Mouse (Mus musculus) heart, postnatal 0 days (tissue): ENCODE measurements around the gene Atp2c2. TPM values are rescaled to one million over a fixed set of nuclear protein-coding genes. Genes with fewer than 3 reads are reported as not detected.

Experiments used
- ATAC-seq: fragments of 200-750 bp; cut with Nextera tagmentation; 2 replicates; pipeline ENCODE4 v1.8.0; 2017; ENCODE audit warnings: low read depth, moderate number of reproducible peaks, moderate library complexity; ENCODE audit not compliant: insufficient read depth
- DNase-seq: peaks from one replicate; pipeline ENCODE4 v3.0.0-alpha.2; 2016; ENCODE audit warnings: low spot score
- H3K27ac ChIP-seq: fragments of 300-500 bp; sonication (generic); 2 replicates; pipeline ENCODE4 v1.5.1; 2014; ENCODE audit warnings: low read depth, mild to moderate bottlenecking
- H3K27me3 ChIP-seq: fragments of 300-500 bp; sonication (generic); 2 replicates; pipeline ENCODE4 v1.6.1; 2014; ENCODE audit warnings: low read length, mixed read lengths; ENCODE audit not compliant: control insufficient read depth, insufficient read depth
- H3K36me3 ChIP-seq: fragments of 300-500 bp; sonication (generic); replicated peaks from 2 replicates; pipeline ENCODE4 v1.6.1; 2014; ENCODE audit warnings: low read length, mixed read lengths; ENCODE audit not compliant: control insufficient read depth, insufficient read depth
- H3K4me1 ChIP-seq: fragments of 300-500 bp; sonication (generic); 2 replicates; pipeline ENCODE4 v1.6.1; 2014; ENCODE audit warnings: antibody characterized with exemption; ENCODE audit not compliant: control insufficient read depth, insufficient read depth
- H3K4me2 ChIP-seq: fragments of 300-500 bp; sonication (generic); 2 replicates; pipeline ENCODE4 v1.6.1; 2014; ENCODE audit warnings: low read depth, mild to moderate bottlenecking, low read length, moderate library complexity
- H3K4me3 ChIP-seq: fragments of 300-500 bp; sonication (generic); 2 replicates; pipeline ENCODE4 v1.5.1; 2014; ENCODE audit warnings: low read depth, low read length
- H3K9ac ChIP-seq: fragments of 300-500 bp; sonication (generic); replicated peaks from 2 replicates; pipeline ENCODE4 v1.6.1; 2014; ENCODE audit warnings: low read depth, low read length, mixed read lengths
- H3K9me3 ChIP-seq: fragments of 300-500 bp; sonication (generic); replicated peaks from 2 replicates; pipeline ENCODE4 v1.6.1; 2016; ENCODE audit warnings: low read length; ENCODE audit not compliant: control insufficient read depth
- CTCF ChIP-seq: IDR thresholded peaks from 2 replicates; pipeline ENCODE4 v1.5.1; 2016; ENCODE audit warnings: antibody characterized with exemption, control low read depth, low read depth
- EP300 ChIP-seq: IDR thresholded peaks from 2 replicates; pipeline ENCODE4 v1.6.1; 2016; ENCODE audit warnings: antibody characterized with exemption, low read depth
- WGBS: fragments of 180-500 bp; shearing (Covaris S2); extraction: QIAGEN DNeasy Blood & Tissue Kit; methylation state at CpG from one replicate; pipeline ENCODE4 v1.1.7; 2014; 5-methylcytosine and 5-hydroxymethylcytosine counted together
- polyA plus RNA-seq: library from polyadenylated mRNA; unstranded; fragments of >200 nt; fragmentation: Nextera tagmentation; extraction: Ambion mirVana; gene quantifications from 2 replicates; pipeline ENCODE4 v1.2.1, GENCODE M21; 2015
- total RNA-seq: library from RNA; depleted of rRNA; stranded (reverse); fragments of >200 nt; gene quantifications from 2 replicates; pipeline ENCODE4 v1.2.3, GENCODE M21; 2014; ENCODE audit warnings: low replicate concordance

The Atp2c2 gene
- total and polyA plus RNA-seq, 2 experiments from 2014 or later = 0.12 TPM; not detected in 1

DNA sequence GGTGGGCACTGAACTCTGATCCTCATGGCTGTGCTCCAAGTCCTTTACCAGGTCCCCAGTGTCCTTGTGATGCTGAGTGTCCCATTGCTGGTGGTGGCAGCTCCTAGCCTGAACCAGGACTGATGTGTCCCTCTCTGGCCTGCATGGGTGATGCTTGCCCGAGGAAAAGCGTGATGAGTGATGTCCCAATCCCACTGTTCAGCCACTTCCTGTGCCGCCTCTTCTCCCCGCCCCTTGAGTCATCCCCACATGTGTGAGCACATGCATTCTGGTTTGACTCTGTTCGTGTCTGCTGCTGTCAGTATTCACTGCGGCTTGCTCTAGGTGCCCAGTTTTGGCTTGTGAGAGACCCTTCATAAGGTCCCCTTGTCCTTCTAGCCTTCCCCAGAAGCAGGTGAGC, 12.4 kb downstream of the Atp2c2 start:
- Histone ChIP-seq H3K9ac (no peak overlapping the region), H3K36me3 (no peaks in the 10 kb centered on the region), H3K4me2 (no peak overlapping the region), H3K9me3 (no peaks in the 10 kb centered on the region), H3K27ac (no peak overlapping the region), H3K4me1 (no peaks in the 10 kb centered on the region; the same call in 1 of the 2 replicates), H3K4me3 (no peak overlapping the region), H3K27me3 (no peaks in the 10 kb centered on the region)
- 57% methylated on average over 6 of the region's 6 CpGs for WGBS
- DNase-seq = no peak
- ATAC-seq = no peak
- no peak for TF ChIP-seq CTCF
- no peak for TF ChIP-seq EP300

DNA sequence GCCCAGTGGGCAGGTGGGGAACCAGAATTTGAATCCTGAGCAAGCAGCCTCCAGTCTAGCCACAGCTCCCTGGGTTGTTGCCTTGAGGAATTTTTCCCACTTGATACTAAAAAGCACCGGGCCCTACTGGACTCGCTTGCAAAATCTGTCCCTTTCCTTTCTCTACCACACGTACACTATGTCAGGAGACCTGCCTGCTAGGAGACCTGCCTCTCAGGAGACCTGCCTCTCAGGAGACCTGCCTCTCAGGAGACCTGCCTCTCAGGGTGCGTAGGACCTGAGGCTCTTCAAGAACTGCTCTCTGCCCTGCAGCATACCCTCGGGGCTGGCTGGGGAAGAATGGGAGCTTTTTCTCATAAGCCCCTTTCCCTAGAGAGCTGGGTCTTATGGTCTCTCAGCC, 13.6 kb downstream of the Atp2c2 start:
- no peak overlapping the region for H3K4me3 ChIP-seq
- no peak overlapping the region for H3K27ac ChIP-seq
- H3K4me2 ChIP-seq = no peak overlapping the region
- no peaks in the 10 kb centered on the region for H3K9me3 ChIP-seq
- H3K9ac ChIP-seq = no peak overlapping the region
- no peak for DNase-seq
- ATAC-seq = no peak
- H3K27me3 ChIP-seq = no peaks in the 10 kb centered on the region
- no peaks in the 10 kb centered on the region; the same call in 1 of the 2 replicates for H3K4me1 ChIP-seq
- 84% methylated on average over 5 of the region's 5 CpGs for WGBS
- H3K36me3 ChIP-seq = no peaks in the 10 kb centered on the region
- TF ChIP-seq CTCF = no peak
- TF ChIP-seq EP300 = no peak

DNA sequence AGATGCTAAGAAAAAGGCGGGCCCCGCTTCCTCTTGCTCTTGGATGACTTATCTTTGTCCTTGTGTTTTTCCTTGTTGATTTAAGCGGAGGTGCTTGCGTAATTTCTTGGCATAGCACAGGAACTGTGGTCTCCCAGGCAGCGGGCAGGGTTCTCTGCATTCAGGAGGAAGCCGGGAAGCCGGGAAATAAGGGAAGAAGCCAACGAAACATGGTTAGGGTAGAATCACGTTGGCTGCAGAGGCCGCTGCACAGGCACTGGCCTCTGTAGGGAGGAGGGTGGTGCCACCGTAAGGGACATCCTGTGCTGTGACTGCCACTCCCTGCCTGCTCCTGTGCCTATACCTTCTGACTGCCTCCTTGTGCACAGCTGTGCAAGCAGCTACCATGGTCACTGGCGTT, 15.4 kb downstream of the Atp2c2 start:
- H3K4me1 ChIP-seq = peaks cover 4% of the 10 kb centered on the region; the same call in 1 of the 2 replicates
- H3K9ac ChIP-seq = no peak overlapping the region
- H3K27ac ChIP-seq = peak overlapping the region; percentile 37; the same call in 1 of the 2 replicates
- no peaks in the 10 kb centered on the region for H3K27me3 ChIP-seq
- TF ChIP-seq EP300 (no peak), CTCF (no peak)
- 40% methylated on average over 12 of the region's 12 CpGs for WGBS
- H3K9me3 ChIP-seq = no peaks in the 10 kb centered on the region
- H3K4me3 ChIP-seq = no peak overlapping the region
- H3K4me2 ChIP-seq = peak overlapping the region; percentile 7; the same call in 1 of the 2 replicates
- DNase-seq (peak; percentile 49), ATAC-seq (peak; percentile 44; the same call in 1 of the 2 replicates)
- no peaks in the 10 kb centered on the region for H3K36me3 ChIP-seq

DNA sequence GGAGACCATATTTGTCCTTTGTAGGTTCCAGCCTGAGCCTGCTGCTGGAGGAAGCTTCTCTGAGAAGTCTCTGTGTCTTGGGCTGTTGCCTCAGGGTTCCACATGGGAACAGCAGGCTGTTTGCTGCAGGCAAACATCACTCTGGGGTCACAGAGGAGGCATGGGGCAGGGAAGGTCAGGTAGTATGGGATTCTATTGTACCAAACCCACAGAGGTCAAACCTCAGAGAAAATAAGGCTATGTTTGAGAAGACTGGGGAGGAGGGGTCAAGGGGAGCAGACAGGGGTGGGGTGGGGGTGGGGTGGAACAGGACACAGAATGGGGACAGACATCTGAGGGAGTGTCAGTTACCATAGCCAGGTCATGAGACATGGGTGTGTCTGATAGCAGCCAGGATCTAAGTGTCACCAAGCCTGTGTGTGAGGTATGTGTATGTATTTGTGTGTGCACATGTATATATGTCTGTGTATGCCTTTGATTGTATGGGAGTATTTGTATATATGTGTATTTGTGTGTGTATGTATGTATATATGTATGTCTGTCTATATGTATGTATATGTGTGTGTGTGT, 17.0 kb downstream of the Atp2c2 start:
- Histone ChIP-seq H3K27me3 (no peaks in the 10 kb centered on the region), H3K4me1 (peaks cover 4% of the 10 kb centered on the region; the same call in 1 of the 2 replicates), H3K4me2 (no peak overlapping the region), H3K36me3 (no peaks in the 10 kb centered on the region), H3K27ac (no peak overlapping the region), H3K4me3 (no peak overlapping the region), H3K9me3 (no peaks in the 10 kb centered on the region), H3K9ac (no peak overlapping the region)
- TF ChIP-seq EP300 = no peak
- no peak for TF ChIP-seq CTCF
- no peak for ATAC-seq
- DNase-seq = no peak

DNA sequence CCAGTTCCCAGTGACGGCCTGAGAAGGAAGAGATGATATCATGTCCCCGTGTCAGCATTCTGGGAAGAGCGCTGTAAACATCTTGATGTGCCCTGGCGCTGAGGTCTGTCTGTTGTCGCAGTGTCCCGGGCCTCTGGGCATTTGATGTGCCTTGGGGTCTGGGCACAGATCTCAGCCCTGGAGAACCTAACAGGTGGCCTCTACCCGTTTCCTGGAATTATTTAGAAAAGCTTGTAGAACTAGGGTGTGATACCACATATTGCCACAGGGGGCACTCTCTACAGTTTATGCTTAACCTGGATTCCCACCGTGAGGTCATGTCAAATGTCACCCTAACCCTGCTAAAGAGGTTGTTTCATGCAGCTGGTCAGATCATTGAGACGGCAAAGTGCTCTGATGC, 18.0 kb downstream of the Atp2c2 start:
- TF ChIP-seq CTCF = peak; percentile 56
- TF ChIP-seq EP300 = no peak
- WGBS = 61% methylated on average over 9 of the region's 9 CpGs
- Histone ChIP-seq H3K27me3 (no peaks in the 10 kb centered on the region), H3K4me3 (no peak overlapping the region), H3K9me3 (no peaks in the 10 kb centered on the region), H3K9ac (no peak overlapping the region), H3K4me1 (peaks cover 4% of the 10 kb centered on the region; the same call in 1 of the 2 replicates), H3K27ac (no peak overlapping the region), H3K36me3 (no peaks in the 10 kb centered on the region), H3K4me2 (no peak overlapping the region)
- no peak for DNase-seq
- ATAC-seq = no peak

DNA sequence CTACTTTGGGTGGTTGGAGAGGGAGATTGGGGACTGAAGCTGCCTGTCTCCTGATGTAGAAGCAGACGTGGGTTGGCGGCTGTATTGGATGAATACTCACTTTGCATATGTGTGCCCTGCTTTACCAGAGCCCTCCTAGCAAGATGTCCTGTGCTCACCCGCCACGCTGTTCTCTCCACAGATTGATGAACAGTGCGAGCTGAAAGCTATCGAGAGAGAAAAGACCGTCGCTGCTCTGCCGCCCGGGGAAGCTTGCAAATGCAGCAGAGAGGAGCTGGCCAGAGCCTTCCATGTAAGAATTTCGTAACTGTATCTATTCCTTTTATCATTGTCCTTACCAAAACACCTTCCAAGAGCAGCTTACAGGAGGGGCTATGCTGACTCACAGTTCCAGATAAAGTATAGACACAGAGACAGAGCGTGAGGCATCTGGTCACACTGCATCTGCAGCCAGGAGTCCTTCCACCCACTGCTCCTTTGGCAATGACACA, 19.2 kb downstream of the Atp2c2 start:
- H3K4me1 ChIP-seq = peaks cover 8% of the 10 kb centered on the region; the same call in 1 of the 2 replicates
- TF ChIP-seq EP300 (no peak), CTCF (no peak)
- H3K4me3 ChIP-seq = no peak overlapping the region
- H3K9me3 ChIP-seq = no peaks in the 10 kb centered on the region
- H3K36me3 ChIP-seq = no peaks in the 10 kb centered on the region
- ATAC-seq (no peak), DNase-seq (no peak)
- no peak overlapping the region for H3K4me2 ChIP-seq
- 46% methylated on average over 12 of the region's 12 CpGs for WGBS
- H3K9ac ChIP-seq = no peak overlapping the region
- H3K27ac ChIP-seq = no peak overlapping the region
- H3K27me3 ChIP-seq = no peaks in the 10 kb centered on the region
